Mouse (Mus musculus) layer of hippocampus, adult 8-10 months (tissue): Measurements from ENCODE around the gene Xdh. TPM values are rescaled to one million over a fixed set of nuclear protein-coding genes. Genes with fewer than 3 reads are reported as not detected.

Experiments
- DNase-seq, 2 experiments: peaks; one replicate each; pipeline ENCODE4 v3.0.0; 2022; ENCODE audit warnings: low spot score in 2 of 2
- total RNA-seq, 4 experiments: library from RNA; stranded (reverse); gene quantifications; 2 replicates each; pipeline ENCODE4 v1.2.4; 2022

Xdh gene
- 10 to 100 TPM; 15.7 to 23.8 (median 18.1) TPM for total RNA-seq

DNA sequence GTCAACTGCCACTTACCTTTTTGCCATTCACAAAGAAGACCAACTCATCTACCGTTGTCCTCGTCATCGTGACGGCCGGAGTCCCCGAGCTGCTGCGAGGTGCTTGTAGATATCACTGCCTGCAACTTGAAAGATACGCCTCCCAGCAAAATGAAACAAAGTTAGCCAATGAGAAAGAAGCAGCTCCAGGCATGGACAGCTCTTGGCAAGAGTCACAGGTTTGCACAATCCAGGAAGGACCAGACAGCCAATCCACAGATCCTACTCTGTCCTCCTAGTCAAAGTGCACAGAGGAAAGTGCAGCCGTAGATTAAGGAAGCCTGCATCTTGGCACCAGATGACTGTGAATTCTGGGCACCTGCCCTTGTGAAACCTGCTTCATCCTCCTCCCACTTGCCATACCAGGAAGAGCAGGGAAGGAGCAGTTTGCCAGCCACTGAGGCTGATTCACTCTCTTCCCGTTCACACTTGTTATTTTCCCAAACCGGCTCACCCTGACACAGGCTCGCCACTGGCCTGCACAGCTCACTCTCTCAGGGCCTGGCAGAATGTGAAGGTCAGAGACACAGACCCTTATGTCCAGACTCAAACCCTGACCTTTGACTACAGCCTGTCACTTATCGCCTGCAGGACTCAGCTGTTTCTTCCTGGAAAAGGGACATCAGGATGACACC, at the start of gene Xdh:
Gene Xdh (minus strand): TSS at position 135 of the 674 bp plus-strand sequence.
- no peak for DNase-seq

GRCm38 (mm10) chr17:73995907-73996645, 46.1 kb upstream of the Xdh start:
- DNase-seq: no peak

DNA sequence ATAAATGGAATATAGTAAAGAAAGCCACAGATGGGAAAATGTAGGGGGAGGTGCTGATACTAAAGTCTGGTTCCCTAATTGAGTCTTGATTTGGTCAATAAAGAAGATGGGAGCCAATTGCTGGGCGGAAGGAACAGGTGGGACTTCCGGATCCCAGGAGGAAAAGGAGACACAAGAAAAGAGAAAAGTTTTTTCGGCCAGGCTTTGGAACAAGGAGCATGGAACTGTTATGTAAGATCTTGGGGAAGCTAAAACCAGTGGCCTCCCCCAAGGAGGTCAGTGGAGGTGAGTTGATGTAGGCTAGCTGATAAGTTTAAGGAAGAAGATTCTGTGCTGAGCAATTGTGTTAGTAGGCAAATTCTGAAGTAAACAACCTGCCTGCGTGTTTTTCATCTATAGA, 41.3 kb upstream of the Xdh start:
- DNase-seq: no peak

DNA sequence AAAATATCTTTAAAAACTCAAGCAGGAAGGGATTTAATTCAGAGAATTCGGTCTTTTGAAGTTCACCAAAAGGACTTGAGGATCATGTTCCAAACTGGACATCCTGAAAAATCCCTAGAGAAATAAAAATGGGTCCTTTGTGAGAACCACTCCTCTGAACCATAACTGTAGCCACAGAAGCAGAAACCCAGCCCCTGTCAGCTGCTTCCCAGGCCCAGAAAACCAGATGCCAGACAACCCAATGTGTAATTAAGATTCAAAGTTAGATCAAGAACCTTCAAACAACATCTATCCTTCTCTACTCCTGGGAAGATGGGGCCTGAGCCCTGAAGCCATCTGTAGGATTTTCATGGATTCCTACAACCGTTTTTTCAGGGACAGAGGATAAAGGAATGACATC, 36.6 kb upstream of the Xdh start:
- DNase-seq: no peak

GRCm38 (mm10) chr17:73985936-73986335, 35.9 kb upstream of the Xdh start:
- no peak for DNase-seq

DNA sequence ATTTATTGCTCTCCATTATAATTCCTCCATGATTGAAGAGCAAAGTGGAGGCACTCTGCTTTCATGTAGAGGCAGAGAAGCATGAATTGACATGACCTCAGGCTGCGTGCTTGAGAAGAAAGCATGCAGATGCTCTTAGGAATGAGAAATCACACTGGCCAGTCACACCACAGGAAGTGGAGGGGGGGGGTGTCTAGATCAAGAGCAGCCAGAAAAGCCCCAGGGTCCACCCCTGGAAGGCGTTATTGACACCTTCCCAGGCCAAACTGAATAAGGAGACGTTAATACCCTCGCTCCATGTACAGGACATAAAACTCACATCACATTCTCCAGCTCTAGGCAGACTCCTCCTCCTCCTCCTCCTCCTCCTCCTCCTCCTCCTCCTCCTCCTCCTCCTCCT, 34.5 kb upstream of the Xdh start:
- no peak for DNase-seq

DNA sequence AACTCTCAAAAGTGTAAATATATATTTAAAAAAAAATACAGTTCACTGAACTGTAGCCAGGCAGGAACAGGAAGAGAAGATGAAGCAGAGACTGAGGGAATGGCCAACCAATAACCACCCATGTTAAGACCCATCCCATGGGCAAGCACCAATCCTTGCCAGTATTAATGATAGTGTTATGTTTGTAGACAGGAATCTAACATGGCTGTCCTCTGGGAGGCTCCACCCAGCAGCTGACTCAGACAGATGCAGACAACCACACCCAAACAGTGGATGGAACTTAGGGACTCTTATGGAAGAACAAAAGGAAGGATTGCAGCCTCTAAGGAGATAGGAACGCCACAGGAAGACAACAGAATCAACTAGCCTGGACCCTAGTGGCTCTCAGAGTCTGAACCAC, 32.9 kb upstream of the Xdh start:
- DNase-seq: no peak

- DNase-seq: no peak
Observed at GRCm38 (mm10) chr17:73976066-73976465, 26.1 kb upstream of the Xdh start.

DNA sequence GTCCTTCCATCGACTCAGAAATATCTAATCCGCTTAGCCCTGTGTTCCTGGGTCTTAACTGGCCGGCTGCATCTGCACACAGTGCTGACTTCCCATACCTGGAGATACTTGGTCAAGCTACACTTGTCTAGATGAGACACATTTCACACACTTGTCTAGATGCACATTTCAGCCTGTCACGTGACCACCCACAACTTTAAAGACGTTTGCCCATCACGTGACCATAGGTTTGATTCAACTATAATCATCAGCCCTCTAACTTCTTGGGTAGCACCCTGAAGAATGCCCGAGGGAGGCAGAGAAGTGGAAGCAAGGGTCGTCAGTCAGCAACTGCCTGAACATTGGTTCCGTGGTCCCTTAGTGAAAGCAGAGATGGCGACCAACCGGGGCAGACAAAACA, 22.7 kb upstream of the Xdh start:
- no peak for DNase-seq

- DNase-seq: no peak
Observed at GRCm38 (mm10) chr17:73971291-73971690, 21.3 kb upstream of the Xdh start.

DNA sequence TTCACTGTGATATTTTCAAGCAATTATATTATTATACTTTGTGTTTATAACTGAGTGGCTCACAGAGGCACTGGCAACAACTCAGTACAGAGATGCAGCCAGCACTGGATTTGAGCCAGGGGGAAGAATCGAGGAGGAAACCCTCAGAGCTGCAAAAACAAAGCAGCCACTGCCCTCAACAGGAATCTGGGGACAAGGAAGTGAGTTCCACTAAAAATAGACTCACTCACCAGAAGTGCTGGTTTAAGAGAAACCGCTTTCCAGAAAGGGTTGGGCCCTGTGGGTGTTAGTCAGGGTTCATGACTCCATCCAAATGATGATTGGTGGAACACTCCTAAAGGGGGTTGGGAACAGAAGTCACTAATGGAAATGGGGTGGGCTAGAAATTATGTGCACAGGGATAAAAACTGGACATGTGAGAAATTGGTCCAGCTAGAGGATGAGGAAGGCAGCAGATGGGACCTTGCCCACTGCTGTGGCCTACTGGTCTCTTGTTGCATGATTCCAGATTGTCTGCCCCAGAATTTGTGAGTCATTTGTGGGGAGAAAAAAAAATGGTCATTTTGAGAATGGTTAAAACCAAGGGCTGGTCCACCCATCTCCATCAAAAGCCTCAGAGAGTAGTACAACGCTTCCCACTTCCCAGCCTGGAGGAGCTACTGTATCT, 20.5 kb upstream of the Xdh start:
- peak in 1 of 2 experiments; percentile 24 for DNase-seq

DNA sequence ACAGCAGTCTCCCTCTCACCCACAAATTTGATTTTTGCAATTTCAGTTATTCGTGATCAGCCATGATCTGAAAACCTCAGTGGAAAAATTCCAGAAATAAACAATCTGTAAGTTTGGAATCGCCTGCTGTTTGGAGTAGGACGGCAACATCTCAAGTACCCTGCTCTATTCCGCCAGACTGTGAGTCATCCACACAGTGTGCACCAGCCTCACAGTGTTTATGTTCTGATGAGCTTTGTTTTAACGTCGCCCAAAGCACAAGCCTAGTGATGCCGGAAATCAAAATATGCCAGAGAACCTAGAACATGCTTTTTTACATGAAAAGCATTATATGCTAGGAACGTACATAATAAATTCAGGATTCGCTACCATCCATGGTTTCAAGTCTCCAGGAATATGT, 14.9 kb upstream of the Xdh start:
- no peak for DNase-seq

- no peak for DNase-seq
Observed at GRCm38 (mm10) chr17:73962628-73963043, 12.6 kb upstream of the Xdh start.

DNA sequence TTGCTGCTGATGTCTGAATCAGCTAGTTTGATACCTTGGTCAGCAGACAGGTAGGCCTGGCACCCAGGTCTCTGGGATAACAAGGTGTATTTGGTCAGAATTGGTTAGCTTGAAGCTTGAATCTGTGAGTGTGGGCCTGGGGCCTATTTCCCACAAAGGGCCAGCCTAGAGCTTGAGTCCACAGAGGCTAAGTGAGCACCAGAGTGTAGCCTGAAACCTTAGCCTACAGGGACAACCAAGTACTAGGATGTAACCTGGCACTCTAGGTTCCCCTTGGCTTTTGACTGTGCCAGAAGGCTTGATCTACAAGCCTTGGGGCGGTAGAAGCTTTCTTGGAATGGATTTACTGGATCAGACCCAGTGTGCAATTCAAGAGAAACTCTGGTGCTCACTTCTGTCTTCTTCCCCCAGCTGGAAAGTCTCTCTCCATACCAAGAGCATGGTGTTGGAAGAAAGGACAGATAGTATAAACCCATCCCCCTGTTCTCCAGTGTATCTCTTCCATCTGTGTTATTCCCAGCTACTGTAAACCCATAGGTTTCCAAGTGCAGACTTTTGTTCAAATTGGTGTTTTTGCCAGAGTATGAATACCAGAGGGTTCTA, 11.9 kb upstream of the Xdh start:
- no peak for DNase-seq

DNA sequence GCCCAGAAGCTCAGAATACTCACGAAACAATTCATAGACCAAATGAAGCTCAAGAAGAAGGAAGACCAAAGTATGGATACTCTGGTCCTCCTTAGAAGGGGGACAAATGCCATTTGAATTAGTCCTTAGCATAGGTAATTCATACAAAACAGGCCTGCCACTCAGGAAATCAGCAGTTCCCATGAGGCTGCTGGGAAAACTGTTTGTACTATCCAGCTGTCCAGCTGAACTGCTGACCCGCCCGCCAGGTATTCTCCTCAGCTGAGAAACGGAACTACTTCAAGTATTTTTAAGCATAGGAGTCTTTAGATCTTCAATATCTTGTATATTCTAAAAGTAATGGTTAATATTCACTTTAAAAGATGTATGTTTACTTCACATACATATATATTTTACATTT, 10.7 kb upstream of the Xdh start:
- DNase-seq: no peak

DNA sequence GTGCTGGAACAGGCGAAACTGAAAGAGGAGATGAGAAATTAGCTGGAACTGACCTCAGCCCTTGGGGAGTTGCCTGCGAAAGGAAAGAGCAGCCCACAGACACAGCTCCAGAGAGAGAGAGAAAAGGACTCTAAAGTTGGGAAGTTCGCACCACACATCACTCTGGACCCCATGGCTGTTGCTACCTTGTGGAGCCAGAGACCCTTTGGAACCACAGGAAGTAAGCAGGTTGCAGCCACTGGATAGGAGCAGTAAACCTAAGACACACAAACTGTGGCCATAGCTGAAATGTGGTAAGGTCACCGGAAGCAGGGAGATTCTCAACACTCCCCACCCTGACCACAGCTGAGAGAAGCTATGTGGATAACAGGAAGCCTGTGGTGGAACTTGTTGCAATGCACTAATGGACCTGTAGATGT, 2.1 kb upstream of the Xdh start:
- DNase-seq: no peak

DNA sequence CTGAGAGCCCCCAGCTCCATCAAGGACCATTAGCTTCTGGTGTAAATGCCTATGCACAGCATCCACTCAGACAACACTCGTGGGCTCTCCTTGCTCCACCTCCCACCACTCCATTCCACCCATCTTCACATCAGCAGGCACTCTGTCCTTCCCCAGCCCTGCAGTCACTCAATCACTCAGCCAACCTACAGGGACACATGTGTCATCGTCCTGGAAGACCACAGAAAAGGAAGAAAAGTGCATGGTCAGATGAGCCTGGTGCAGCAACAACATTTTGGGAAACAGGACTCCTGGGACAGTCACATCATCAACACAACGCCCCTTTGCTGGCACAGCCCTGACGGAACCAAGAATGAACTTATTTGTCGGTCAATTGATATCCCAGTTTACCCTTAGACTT, 974 bp upstream of the Xdh start:
- DNase-seq: no peak

DNA sequence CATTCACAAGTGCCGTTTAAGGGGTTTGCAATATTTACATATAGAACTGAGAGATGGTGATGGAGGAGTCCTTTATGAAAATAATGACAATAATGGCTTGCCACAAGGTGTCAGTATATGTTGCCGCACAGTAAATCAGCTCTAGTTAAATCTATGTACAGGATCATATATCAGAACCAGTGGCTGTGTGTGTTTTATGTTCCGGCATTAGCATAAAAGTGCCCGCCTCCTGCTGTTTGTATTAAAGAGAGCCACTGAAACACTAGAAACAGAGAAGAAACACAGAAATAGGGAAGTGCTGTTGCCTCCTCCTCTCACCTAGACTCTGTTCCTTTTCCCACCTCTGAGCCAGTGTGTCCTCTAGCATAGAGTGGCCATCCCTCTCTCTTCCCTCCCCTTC, 498 bp downstream of the Xdh start:
- no peak for DNase-seq

- DNase-seq: no peak
Observed at GRCm38 (mm10) chr17:73948801-73949200, 1.2 kb downstream of the Xdh start.

- DNase-seq: no peak
Observed at GRCm38 (mm10) chr17:73948039-73948438, 2.0 kb downstream of the Xdh start.

DNA sequence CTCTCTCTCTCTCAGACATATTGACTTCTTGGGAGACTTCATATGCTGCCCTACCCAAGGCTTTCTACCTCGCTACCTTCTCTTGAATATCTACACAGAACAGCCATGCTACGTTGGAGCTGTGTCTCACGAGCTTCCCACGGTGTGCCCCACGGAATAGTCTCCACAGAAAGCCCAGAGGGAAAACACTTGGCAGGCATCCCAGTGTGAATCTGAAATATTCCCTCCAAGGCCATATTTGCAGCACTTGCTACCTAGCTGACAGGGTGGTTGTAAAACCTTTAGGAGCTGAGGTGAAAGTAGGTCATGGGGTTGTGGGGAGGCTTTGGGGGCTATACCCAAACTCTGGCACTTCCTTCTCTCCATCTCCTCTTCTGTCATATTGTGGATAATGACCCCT, 3.1 kb downstream of the Xdh start:
- DNase-seq: no peak

- DNase-seq: no peak
Observed at GRCm38 (mm10) chr17:73944661-73945060, 5.3 kb downstream of the Xdh start.
